Mouse (Mus musculus) neural tube, embryonic 11.5 days (tissue): ENCODE results near the gene Zfp553. TPM values are rescaled to one million over a fixed set of nuclear protein-coding genes. Genes with fewer than 3 reads are reported as not detected.

ENCODE experiments used
- ATAC-seq: fragments of 200-750 bp; cut with Nextera tagmentation; 2 replicates; pipeline ENCODE4 v1.8.0; 2017; ENCODE audit warnings: moderate number of reproducible peaks, mild to moderate bottlenecking, moderate TSS enrichment, moderate library complexity; ENCODE audit not compliant: insufficient read depth, low FRiP score, low TSS enrichment
- DNase-seq: peaks from one replicate; pipeline ENCODE4 v3.0.0-alpha.2; 2015; ENCODE audit warnings: low spot score
- H3K27ac ChIP-seq: fragments of 300-500 bp; sonication (generic); 2 replicates; pipeline ENCODE4 v1.5.1; 2014; ENCODE audit warnings: low read depth, mild to moderate bottlenecking, low read length
- H3K27me3 ChIP-seq: fragments of 300-500 bp; sonication (generic); 2 replicates; pipeline ENCODE4 v1.6.1; 2014; ENCODE audit warnings: mild to moderate bottlenecking, low read length, mixed read lengths; ENCODE audit not compliant: control insufficient read depth, insufficient read depth
- H3K36me3 ChIP-seq: fragments of 300-500 bp; sonication (generic); 2 replicates; pipeline ENCODE4 v1.6.1; 2014; ENCODE audit warnings: mild to moderate bottlenecking, low read length, moderate library complexity, mixed read lengths; ENCODE audit not compliant: control insufficient read depth, insufficient read depth
- H3K4me1 ChIP-seq: fragments of 300-500 bp; sonication (generic); 2 replicates; pipeline ENCODE4 v1.6.1; 2014; ENCODE audit warnings: low read length, mixed read lengths; ENCODE audit not compliant: control insufficient read depth, insufficient read depth
- H3K4me2 ChIP-seq: fragments of 300-500 bp; sonication (generic); 2 replicates; pipeline ENCODE4 v1.6.1; 2014; ENCODE audit warnings: low read depth, mild to moderate bottlenecking, moderate library complexity
- H3K4me3 ChIP-seq: fragments of 300-500 bp; sonication (generic); 2 replicates; pipeline ENCODE4 v1.5.1; 2014; ENCODE audit warnings: low read depth, low read length
- H3K9ac ChIP-seq: fragments of 300-500 bp; sonication (generic); 2 replicates; pipeline ENCODE4 v1.6.1; 2014; ENCODE audit warnings: mild to moderate bottlenecking, low read length
- H3K9me3 ChIP-seq: fragments of 300-500 bp; sonication (generic); 2 replicates; pipeline ENCODE4 v1.6.1; 2016; ENCODE audit warnings: low read length; ENCODE audit not compliant: control insufficient read depth
- WGBS: fragments of 180-500 bp; shearing (Covaris S2); extraction: QIAGEN DNeasy Blood & Tissue Kit; methylation state at CpG from one replicate; pipeline ENCODE4 v1.1.7; 2014; 5-methylcytosine and 5-hydroxymethylcytosine counted together
- polyA plus RNA-seq: library from polyadenylated mRNA; unstranded; fragments of >200 nt; fragmentation: Nextera tagmentation; extraction: Ambion mirVana; gene quantifications from 2 replicates; pipeline ENCODE4 v1.2.1, GENCODE M21; 2014

Gene Zfp553
- polyA plus RNA-seq, 1 experiment from 2014 or later = 28.7 TPM

DNA sequence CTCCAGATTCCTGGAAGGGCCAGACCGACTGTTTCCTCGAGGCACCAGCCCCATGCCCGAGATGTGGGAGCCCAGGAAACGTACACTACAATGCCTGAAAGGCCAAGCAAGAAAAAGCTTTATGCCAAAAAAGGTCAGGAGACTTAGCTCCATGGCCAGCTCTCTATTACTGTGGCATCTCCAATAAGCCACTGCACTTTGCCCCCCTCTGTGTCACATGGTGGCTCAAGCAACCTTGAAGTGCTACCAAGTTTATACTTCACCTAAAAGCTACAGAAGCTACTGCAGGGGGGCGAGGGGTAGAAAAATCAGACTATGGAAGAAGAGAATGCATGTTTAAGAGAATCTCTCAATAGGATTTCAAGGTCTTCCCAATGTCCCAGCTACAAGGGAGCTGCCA, 39.9 kb upstream of the Zfp553 start:
- DNase-seq = no peak
- Histone ChIP-seq H3K4me1 (peaks cover 10% of the 10 kb centered on the region), H3K27ac (no peak overlapping the region), H3K4me3 (no peak overlapping the region), H3K9me3 (no peaks in the 10 kb centered on the region), H3K4me2 (no peak overlapping the region), H3K27me3 (no peaks in the 10 kb centered on the region), H3K9ac (no peak overlapping the region), H3K36me3 (peaks cover 12% of the 10 kb centered on the region)
- 94% methylated on average over 5 of the region's 5 CpGs for WGBS
- ATAC-seq = no peak

DNA sequence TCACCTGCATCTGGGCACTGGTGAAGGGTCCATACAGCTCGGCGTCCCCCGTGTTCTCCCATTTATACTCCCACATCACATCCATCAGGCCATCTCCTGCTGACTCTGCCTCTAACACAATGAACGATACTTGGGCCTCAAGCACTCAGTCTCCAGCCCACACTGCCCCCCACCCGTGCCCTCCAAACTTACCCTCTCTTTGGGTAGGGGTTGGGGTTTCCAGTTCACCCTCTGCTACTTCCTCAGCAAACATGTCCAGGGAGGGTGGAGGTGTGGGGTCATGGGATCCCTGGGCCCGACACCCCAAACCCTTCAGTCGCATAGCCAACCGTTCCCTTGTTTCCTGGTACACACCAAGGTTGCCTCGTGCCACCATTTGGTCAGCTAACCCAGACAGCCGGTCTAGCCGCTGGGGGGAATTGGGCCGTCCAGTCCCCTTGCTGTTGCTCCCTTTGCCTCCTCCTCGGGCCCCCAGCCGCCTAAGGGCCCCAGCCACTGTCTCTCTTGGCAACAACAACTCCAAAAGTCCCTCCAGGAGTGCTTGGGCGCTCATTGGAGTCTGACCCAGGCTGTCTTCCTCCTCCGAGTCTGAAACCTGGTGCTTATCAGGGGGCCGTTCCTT, 38.7 kb upstream of the Zfp553 start:
- H3K27me3 ChIP-seq = no peaks in the 10 kb centered on the region
- no peaks in the 10 kb centered on the region for H3K9me3 ChIP-seq
- no peak overlapping the region; the same call in 1 of the 2 replicates for H3K9ac ChIP-seq
- peaks cover 10% of the 10 kb centered on the region for H3K4me1 ChIP-seq
- ATAC-seq = no peak
- no peak for DNase-seq
- H3K27ac ChIP-seq = no peak overlapping the region
- 88% methylated on average over 17 of the region's 17 CpGs for WGBS
- H3K36me3 ChIP-seq = peaks cover 21% of the 10 kb centered on the region
- H3K4me3 ChIP-seq = 0 out of 2 replicates have a peak overlapping the region, but pooled peaks have one; percentile 64
- H3K4me2 ChIP-seq = no peak overlapping the region

- H3K9me3 ChIP-seq = no peaks in the 10 kb centered on the region
- H3K4me2 ChIP-seq = peak overlapping the region; percentile 90
- no peaks in the 10 kb centered on the region for H3K27me3 ChIP-seq
- H3K36me3 ChIP-seq = peaks cover 24% of the 10 kb centered on the region
- peaks cover 10% of the 10 kb centered on the region for H3K4me1 ChIP-seq
- H3K9ac ChIP-seq = peak overlapping the region; percentile 84
- no peak for ATAC-seq
- 87% methylated on average over 7 of the region's 7 CpGs for WGBS
- peak overlapping the region; percentile 64 for H3K4me3 ChIP-seq
- no peak for DNase-seq
- H3K27ac ChIP-seq = no peak overlapping the region
Observed at GRCm38 (mm10) chr7:127194633-127195029, 38.2 kb upstream of the Zfp553 start.

DNA sequence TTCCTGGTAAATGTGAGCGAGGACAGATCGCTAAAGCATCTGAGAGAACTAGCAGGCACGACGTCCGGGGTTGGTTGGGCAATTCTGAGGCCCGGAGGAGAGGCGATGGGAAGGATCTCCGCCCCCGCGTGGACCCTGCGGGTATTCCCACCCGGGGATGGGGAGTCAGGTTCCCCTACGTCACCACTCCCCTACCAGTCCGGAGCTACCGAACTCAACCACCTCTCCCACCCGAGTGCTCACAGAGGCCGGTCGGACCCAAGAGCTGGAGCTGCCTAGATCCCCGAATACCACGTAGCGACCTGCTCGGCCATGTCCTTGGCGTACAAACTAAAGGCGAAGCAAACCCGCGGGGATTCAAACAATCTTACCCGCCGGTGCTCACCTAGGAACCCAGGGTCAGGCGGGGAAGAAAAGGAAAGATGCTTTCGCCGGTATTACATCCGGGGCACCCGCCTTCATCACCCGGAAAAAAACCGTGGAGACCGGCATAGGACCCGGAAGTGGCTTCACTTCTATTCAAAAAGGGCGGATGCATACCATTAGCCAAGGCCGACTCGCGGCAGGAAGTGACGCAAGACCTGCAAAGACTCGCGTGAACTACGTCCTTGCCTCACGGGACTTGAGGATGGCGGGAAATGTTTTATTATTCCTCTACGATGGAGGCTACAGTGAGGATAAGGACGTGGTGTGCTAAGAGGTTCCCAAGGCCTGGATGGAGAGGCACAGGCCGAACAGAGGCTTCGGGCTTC, 37.1 kb upstream of the Zfp553 start, which contains the start of gene Cd2bp2:
Gene Cd2bp2, minus strand, starts transcription at position 507 of the 752 bp plus-strand sequence.
- H3K27me3 ChIP-seq = no peaks in the 10 kb centered on the region
- no peaks in the 10 kb centered on the region for H3K9me3 ChIP-seq
- peak within 1 kb of the TSS; percentile 84 for H3K9ac ChIP-seq
- peak within 1 kb of the TSS; percentile 64 for H3K4me3 ChIP-seq
- H3K4me2 ChIP-seq = peak within 1 kb of the TSS; percentile 90
- peaks cover 10% of the 10 kb centered on the region for H3K4me1 ChIP-seq
- H3K36me3 ChIP-seq = peaks cover 26% of the 10 kb centered on the region
- ATAC-seq = peak; percentile 96
- peak within 1 kb of the TSS; percentile 82 for H3K27ac ChIP-seq
- DNase-seq = peak; percentile 95
- WGBS = under 1% methylated on average over 51 of the region's 51 CpGs

- no peak for ATAC-seq
- peaks cover 27% of the 10 kb centered on the region for H3K36me3 ChIP-seq
- WGBS = 63% methylated on average over 11 of the region's 11 CpGs
Observed at GRCm38 (mm10) chr7:127196484-127196883, 36.4 kb upstream of the Zfp553 start.

DNA sequence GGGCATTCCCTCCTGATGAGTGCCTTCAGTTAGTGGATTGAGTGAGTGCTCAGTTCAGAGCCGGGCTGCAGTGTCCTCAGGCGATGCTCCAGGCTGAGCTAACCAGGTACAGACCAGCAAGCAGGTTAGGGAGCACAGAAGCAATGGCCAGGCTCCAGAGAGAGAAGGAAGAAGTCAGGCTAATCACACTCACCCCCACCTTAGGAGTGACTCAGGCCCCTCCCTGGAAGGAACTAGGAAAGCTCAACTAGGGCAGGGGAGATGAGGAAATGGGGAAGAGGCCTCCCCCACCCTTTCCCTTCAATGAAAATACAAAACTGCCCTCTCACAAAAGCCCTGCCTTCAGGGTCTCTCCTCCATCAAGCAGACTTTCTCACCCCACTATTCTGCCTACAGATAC, 26.3 kb upstream of the Zfp553 start:
- H3K27me3 ChIP-seq = no peaks in the 10 kb centered on the region
- ATAC-seq (no peak), DNase-seq (no peak)
- peaks cover 13% of the 10 kb centered on the region for H3K4me1 ChIP-seq
- H3K9me3 ChIP-seq = no peaks in the 10 kb centered on the region
- H3K27ac ChIP-seq = no peak overlapping the region
- peak overlapping the region; percentile 88 for H3K9ac ChIP-seq
- 73% methylated on average over 2 of the region's 2 CpGs for WGBS
- H3K4me3 ChIP-seq = peak overlapping the region; percentile 61
- H3K4me2 ChIP-seq = peak overlapping the region; percentile 91
- H3K36me3 ChIP-seq = peaks cover 4% of the 10 kb centered on the region; the same call in 1 of the 2 replicates

More at GRCm38 (mm10) chr7:127196484-127196883, 36.4 kb upstream of the Zfp553 start:
- H3K4me2 ChIP-seq = peak overlapping the region; percentile 71
- DNase-seq = no peak
- no peaks in the 10 kb centered on the region for H3K9me3 ChIP-seq
- no peaks in the 10 kb centered on the region for H3K27me3 ChIP-seq
- peak overlapping the region; percentile 64 for H3K4me3 ChIP-seq
- H3K9ac ChIP-seq = peak overlapping the region; percentile 77
- H3K27ac ChIP-seq = no peak overlapping the region
- H3K4me1 ChIP-seq = peaks cover 10% of the 10 kb centered on the region

DNA sequence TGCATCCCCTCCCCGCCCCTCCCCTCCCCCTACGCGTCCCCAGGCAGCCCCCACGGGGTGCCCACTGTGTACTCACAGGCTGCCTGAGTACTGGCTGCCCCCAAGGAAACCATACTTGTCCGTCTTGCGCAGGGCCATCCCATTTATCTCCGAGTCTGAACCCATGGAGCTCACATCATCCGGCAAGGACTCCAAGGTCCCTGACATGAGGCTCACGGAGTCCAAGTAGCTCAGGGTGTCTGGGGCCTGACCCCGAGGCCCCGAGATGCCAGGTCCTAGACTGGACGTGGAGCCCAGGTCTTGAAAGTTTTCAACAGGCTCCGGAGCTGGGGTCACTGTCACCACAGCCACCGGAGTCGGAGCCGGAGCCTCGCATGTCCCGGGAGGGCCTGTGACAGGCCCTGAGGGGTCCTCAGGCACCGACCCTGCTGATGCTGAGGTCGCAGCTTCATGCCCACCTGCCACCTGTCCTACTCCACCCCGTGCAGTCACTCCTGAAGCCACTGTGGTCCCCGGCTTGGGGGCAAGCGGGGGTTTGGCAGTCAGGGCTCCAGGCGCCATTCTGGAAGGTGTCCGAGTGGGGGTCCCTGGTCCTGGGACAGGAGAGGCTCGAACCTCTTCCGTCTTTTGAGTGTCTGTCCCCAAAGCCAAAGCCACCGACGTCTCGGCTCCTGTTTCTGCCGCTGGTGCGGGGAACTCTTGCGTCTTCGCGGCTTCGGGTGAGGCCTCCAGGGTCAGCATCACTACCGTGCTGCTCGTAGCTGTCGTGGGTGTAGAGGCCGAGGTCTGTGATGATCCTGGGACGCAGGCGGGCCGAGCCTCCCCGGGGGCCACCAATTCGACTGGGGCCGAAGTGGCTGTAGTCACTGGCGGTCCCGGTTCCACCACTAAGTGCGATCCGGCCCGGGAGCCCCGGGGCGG, 25.2 kb upstream of the Zfp553 start:
- Histone ChIP-seq H3K4me3 (peak overlapping the region; percentile 61), H3K9me3 (no peaks in the 10 kb centered on the region), H3K4me1 (peaks cover 13% of the 10 kb centered on the region), H3K36me3 (0 out of 2 replicates have a peak, but pooled peaks cover 4% of the 10 kb centered on the region), H3K27ac (peak overlapping the region; percentile 76), H3K9ac (peak overlapping the region; percentile 88), H3K4me2 (peak overlapping the region; percentile 91), H3K27me3 (no peaks in the 10 kb centered on the region)
- under 1% methylated on average over 52 of the region's 53 CpGs for WGBS
- DNase-seq (peak; percentile 46), ATAC-seq (peak; percentile 17; the same call in 1 of the 2 replicates)

DNA sequence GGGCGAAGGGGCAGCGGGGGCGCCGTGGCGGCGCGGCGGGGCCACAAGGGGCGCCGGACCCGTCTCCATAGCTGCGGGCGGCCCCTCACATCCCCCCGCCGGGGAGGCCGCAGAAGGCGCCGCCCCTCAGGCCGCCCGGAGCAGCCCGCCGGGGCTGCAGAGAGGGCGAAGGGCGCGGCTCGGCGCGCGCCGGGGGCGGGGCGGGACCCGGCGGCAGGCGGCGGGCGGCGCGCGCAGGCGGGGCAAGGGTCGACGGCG, 24.6 kb upstream of the Zfp553 start, which contains the start of gene Tbc1d10b:
Gene Tbc1d10b, minus strand, starts transcription at position 174 of the 258 bp plus-strand sequence.
- peak; percentile 25; the same call in 1 of the 2 replicates for ATAC-seq
- WGBS = 0% methylated on average over 7 of the region's 44 CpGs
- Histone ChIP-seq H3K4me2 (peak within 1 kb of the TSS; percentile 91), H3K27ac (peak within 1 kb of the TSS; percentile 76), H3K4me1 (peaks cover 13% of the 10 kb centered on the region), H3K36me3 (0 out of 2 replicates have a peak, but pooled peaks cover under 1% of the 10 kb centered on the region), H3K9me3 (no peaks in the 10 kb centered on the region), H3K9ac (peak within 1 kb of the TSS; percentile 88), H3K4me3 (peak within 1 kb of the TSS; percentile 61), H3K27me3 (no peaks in the 10 kb centered on the region)
- no peak for DNase-seq
